Mouse (Mus musculus) B cell, adult 67 days (primary cell): ENCODE results near the gene Arl11. TPM values are rescaled to one million over a fixed set of nuclear protein-coding genes. Genes with fewer than 3 reads are reported as not detected.

Source experiments
- total RNA-seq, 2 experiments: library from RNA; stranded (reverse); gene quantifications; 4 replicates each; pipeline ENCODE4 v1.2.4; 2023

Gene Arl11
- 1 to 10 TPM; 1.0 TPM for total RNA-seq

DNA sequence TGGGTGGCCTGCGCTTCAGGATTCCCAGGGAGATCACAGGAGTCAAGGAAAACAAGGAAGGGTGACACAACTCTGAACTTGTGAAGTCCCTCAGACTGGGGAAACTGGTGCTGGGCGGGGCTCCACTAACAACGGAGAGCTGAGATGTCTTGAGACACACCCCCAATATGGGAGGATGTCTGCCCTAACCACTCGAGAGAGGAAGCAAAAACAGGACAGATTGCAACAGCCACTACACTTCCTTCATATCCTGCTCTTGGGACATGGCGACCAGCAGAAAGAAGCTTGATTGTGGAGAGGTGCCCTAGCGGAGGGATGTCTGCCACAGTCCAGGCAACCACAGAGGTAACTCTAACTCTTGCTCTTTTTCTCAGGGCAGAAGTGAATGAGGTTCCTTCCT, at the start of gene Arl11:
Arl11 (plus strand) TSS at position 161 of the 400 bp plus-strand sequence.

GRCm38 (mm10) chr14:61360131-61360980, 50.8 kb downstream of the Arl11 start, which contains the start of gene Ebpl:
Ebpl (minus strand) TSS chr14:61360439.

Other genes starting within 250 kb of the Arl11 start
- gene Sacs, start 171.3 kb upstream of the Arl11 start, total RNA-seq, result 10 to 100 TPM; 22.8 to 24.1 TPM
- not detected for gene Sgcg, start 51.3 kb upstream of the Arl11 start, total RNA-seq
- 1 to 10 TPM; 4.3 to 4.6 TPM for gene Ebpl, start 50.7 kb downstream of the Arl11 start, total RNA-seq
- gene Kpna3, start 130.1 kb downstream of the Arl11 start, total RNA-seq, result 10 to 100 TPM; 31.2 to 31.6 TPM
- 1 to 10 TPM; 7.6 to 8.4 TPM for gene Spryd7, start 247.1 kb downstream of the Arl11 start, total RNA-seq